Mouse (Mus musculus) ovary, postnatal 10 days (tissue): ENCODE data around the gene Gm18596.
"Not testable (repeated sequence)": the region's sequence is repeated elsewhere in the genome, so short reads cannot be mapped to it uniquely, and the experiment has no call there.

Experiments
- DNase-seq: peaks from one replicate; pipeline ENCODE4 v3.0.0; 2022; ENCODE audit warnings: low spot score

Gene Gm18596

DNA sequence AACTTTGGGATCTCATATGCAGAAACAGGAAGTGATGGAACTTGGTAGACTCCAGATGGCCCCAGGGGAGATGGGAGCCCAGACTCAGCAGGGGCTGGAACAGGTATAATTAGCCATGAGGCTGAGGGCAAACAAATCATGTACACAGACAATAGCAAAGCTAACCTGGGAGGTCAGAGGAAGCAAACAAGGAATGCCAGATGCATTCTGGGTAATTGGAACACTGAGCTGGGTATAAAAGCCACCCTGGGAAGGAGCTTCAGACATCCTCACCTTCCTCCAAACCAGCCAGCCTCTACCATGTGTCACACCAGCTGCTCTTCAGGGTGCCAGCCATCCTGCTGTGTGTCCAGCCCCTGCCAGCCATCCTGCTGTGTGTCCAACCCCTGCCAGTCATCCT lies 31.3 kb downstream of the Gm18596 start, which contains the start of gene Gm10024:
Gm10024 (plus strand) TSS at position 301 of the 400 bp plus-strand sequence.
- not testable (repeated sequence) for DNase-seq

GRCm38 (mm10) chr10:77709831-77710230 lies 32.6 kb downstream of the Gm18596 start:
- DNase-seq = no peak

DNA sequence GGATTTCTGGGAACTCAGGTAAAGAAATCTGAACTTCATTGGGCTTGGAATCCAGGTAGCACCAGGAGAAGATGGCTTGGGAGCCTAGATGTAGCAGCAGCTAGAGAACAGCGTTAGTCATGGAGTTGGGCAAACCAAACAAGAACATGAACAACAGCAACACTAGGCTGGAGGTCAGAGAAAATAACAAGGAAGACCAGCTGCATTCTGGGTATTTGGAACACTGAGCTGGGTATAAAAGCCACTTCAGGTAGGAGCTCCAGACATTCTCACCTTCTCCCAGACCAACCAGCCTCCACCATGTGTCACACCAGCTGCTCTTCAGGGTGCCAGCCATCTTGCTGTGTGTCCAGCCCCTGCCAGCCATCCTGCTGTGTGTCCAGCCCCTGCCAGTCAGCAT lies 36.1 kb downstream of the Gm18596 start, which contains the start of gene Gm10272:
Gm10272 (plus strand) TSS at position 301 of the 400 bp plus-strand sequence.
- DNase-seq = no peak

GRCm38 (mm10) chr10:77697133-77697532 lies 45.3 kb downstream of the Gm18596 start, which contains the start of gene Gm9508:
Gene Gm9508 (minus strand): TSS chr10:77697233.
- DNase-seq = no peak
